Mouse (Mus musculus) neural tube, embryonic 14.5 days (tissue): ENCODE data around the gene Pou3f3. TPM values are rescaled to one million over a fixed set of nuclear protein-coding genes. Genes with fewer than 3 reads are reported as not detected.

Experiments
- ATAC-seq: fragments of 200-750 bp; cut with Nextera tagmentation; 2 replicates; pipeline ENCODE4 v1.8.0; 2017; ENCODE audit warnings: low read depth, mild to moderate bottlenecking, moderate TSS enrichment, moderate library complexity
- H3K27ac ChIP-seq: fragments of 300-500 bp; sonication (generic); 2 replicates; pipeline ENCODE4 v1.5.1; 2014; ENCODE audit warnings: low read depth, mild to moderate bottlenecking, control low read depth, low read length, moderate library complexity, mixed read lengths
- H3K27me3 ChIP-seq: fragments of 300-500 bp; sonication (generic); 2 replicates; pipeline ENCODE4 v1.6.1; 2014; ENCODE audit warnings: low read length; ENCODE audit not compliant: control insufficient read depth, insufficient read depth
- H3K36me3 ChIP-seq: fragments of 300-500 bp; sonication (generic); 2 replicates; pipeline ENCODE4 v1.6.1; 2014; ENCODE audit warnings: low read length, mixed read lengths; ENCODE audit not compliant: control insufficient read depth, insufficient read depth
- H3K4me1 ChIP-seq: fragments of 300-500 bp; sonication (generic); 2 replicates; pipeline ENCODE4 v1.6.1; 2014; ENCODE audit warnings: low read length; ENCODE audit not compliant: control insufficient read depth, insufficient read depth
- H3K4me2 ChIP-seq: fragments of 300-500 bp; sonication (generic); 2 replicates; pipeline ENCODE4 v1.6.1; 2014; ENCODE audit warnings: mild to moderate bottlenecking, low read depth, low read length, control low read depth
- H3K4me3 ChIP-seq: fragments of 300-500 bp; sonication (generic); 2 replicates; pipeline ENCODE4 v1.5.1; 2014; ENCODE audit warnings: low read depth, low read length, control low read depth, mixed read lengths
- H3K9ac ChIP-seq: fragments of 300-500 bp; sonication (generic); replicated peaks from 2 replicates; pipeline ENCODE4 v1.6.1; 2014; ENCODE audit warnings: low read depth, mild to moderate bottlenecking, control low read depth, low read length, mixed read lengths
- H3K9me3 ChIP-seq: fragments of 300-500 bp; sonication (generic); 2 replicates; pipeline ENCODE4 v1.6.1; 2016; ENCODE audit warnings: low read length; ENCODE audit not compliant: control insufficient read depth
- WGBS: fragments of 180-500 bp; shearing (Covaris S2); extraction: QIAGEN DNeasy Blood & Tissue Kit; methylation state at CpG from one replicate; pipeline ENCODE4 v1.1.7; 2014; 5-methylcytosine and 5-hydroxymethylcytosine counted together
- polyA plus RNA-seq: library from polyadenylated mRNA; unstranded; fragments of >200 nt; fragmentation: Nextera tagmentation; extraction: Ambion mirVana; gene quantifications from 2 replicates; pipeline ENCODE4 v1.2.1, GENCODE M21; 2014

Pou3f3 gene
- polyA plus RNA-seq: 10.4 and 11.0 TPM in 2 replicates

DNA sequence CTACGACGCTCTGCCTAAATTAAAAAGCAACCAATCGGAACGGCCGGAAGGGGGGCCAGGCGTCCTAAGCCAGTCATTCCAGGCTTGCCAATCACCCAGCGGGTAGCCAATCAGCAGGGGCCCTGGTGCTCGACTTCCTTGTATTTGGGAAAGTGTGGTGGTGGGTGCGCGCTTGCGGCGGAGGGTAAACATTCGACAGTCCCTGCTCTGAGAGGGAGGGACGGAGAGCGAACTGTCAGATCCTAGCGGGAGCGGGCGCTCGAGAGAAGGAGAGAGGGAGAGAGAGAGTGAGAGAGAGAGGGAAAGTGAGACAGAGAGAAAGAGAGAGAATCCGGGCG is at the start of gene Pou3f3:
Pou3f3 (plus strand) TSS at position 191 of the 338 bp plus-strand sequence.
- peaks cover 7% of the 10 kb centered on the region; the same call in 1 of the 2 replicates for H3K4me1 ChIP-seq
- H3K4me3 ChIP-seq: peak within 1 kb of the TSS; percentile 78
- no peaks in the 10 kb centered on the region for H3K9me3 ChIP-seq
- peak within 1 kb of the TSS; percentile 93 for H3K9ac ChIP-seq
- peak within 1 kb of the TSS; percentile 95 for H3K4me2 ChIP-seq
- H3K27me3 ChIP-seq: peaks cover 4% of the 10 kb centered on the region; the same call in 1 of the 2 replicates
- peak within 1 kb of the TSS; percentile 97 for H3K27ac ChIP-seq
- peak; percentile 87 for ATAC-seq
- under 1% methylated on average over 21 of the region's 21 CpGs for WGBS
- H3K36me3 ChIP-seq: no peaks in the 10 kb centered on the region; the same call in 1 of the 2 replicates

- Histone ChIP-seq H3K4me2 (no peak overlapping the region), H3K27ac (no peak overlapping the region), H3K4me1 (no peaks in the 10 kb centered on the region), H3K9ac (no peak overlapping the region), H3K4me3 (no peak overlapping the region), H3K9me3 (no peaks in the 10 kb centered on the region), H3K27me3 (no peaks in the 10 kb centered on the region), H3K36me3 (no peaks in the 10 kb centered on the region)
- WGBS: 84% methylated on average over 9 of the region's 9 CpGs
- ATAC-seq: no peak
These were observed 47.1 kb upstream of the Pou3f3 start for GRCm38 (mm10) chr1:42648366-42648935.

GRCm38 (mm10) chr1:42651461-42651860 is 44.1 kb upstream of the Pou3f3 start:
- Histone ChIP-seq H3K9me3 (no peaks in the 10 kb centered on the region), H3K9ac (no peak overlapping the region), H3K4me2 (no peak overlapping the region), H3K4me3 (no peak overlapping the region), H3K36me3 (no peaks in the 10 kb centered on the region), H3K27ac (no peak overlapping the region), H3K27me3 (no peaks in the 10 kb centered on the region), H3K4me1 (no peaks in the 10 kb centered on the region)
- ATAC-seq: no peak
- WGBS: 94% methylated on average over 15 of the region's 15 CpGs

DNA sequence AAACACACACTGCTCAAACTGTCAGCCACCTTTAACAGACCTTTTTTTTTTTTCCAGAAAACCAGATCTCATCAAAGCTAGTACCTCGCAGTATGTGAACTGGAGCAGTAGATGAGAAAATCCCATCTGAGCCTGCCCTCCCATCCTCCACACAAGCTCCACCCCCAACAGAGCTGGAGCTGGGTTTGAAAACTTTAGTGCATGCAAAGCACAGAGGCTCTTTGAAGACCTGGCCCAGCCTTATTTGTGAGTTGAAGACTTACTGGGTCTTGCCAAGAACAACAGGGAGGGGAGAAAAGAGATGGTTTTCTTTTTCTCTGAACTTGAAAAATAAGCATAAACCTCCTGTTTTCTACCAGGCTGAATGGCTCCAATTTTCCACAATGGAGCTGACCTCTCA is 28.0 kb upstream of the Pou3f3 start:
- H3K27me3 ChIP-seq: no peaks in the 10 kb centered on the region
- no peaks in the 10 kb centered on the region for H3K4me1 ChIP-seq
- no peak overlapping the region for H3K4me2 ChIP-seq
- ATAC-seq: no peak
- WGBS: 75% methylated on average over 1 of the region's 1 CpGs
- no peak overlapping the region for H3K27ac ChIP-seq
- no peak overlapping the region for H3K4me3 ChIP-seq
- H3K9me3 ChIP-seq: no peaks in the 10 kb centered on the region
- H3K9ac ChIP-seq: no peak overlapping the region
- no peaks in the 10 kb centered on the region for H3K36me3 ChIP-seq

DNA sequence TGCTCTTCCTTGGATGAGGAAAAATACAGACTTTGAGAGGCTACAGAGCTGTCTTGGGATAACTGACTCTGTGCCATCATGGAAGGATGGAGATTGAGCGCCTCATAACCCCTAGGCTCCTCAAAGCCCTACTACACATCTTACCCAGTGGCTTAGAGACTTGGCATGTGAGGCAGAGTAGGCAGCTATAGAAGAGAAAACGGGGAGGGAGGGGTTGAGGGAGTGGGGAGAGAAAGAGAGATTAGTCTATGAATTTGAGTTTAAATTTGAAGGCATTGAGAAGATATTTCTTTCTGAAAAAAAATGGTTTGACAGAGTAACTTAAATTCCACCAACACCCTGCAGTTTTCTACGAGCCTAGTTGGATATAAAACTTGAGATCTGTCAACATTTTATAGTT is 14.9 kb upstream of the Pou3f3 start:
- H3K4me2 ChIP-seq: no peak overlapping the region
- ATAC-seq: no peak
- H3K9me3 ChIP-seq: no peaks in the 10 kb centered on the region
- peaks cover 15% of the 10 kb centered on the region for H3K4me1 ChIP-seq
- no peak overlapping the region for H3K27ac ChIP-seq
- 83% methylated on average over 3 of the region's 3 CpGs for WGBS
- no peaks in the 10 kb centered on the region for H3K27me3 ChIP-seq
- H3K4me3 ChIP-seq: no peak overlapping the region
- H3K9ac ChIP-seq: no peak overlapping the region
- no peaks in the 10 kb centered on the region for H3K36me3 ChIP-seq

- no peak overlapping the region for H3K27ac ChIP-seq
- no peaks in the 10 kb centered on the region for H3K36me3 ChIP-seq
- H3K4me2 ChIP-seq: no peak overlapping the region
- WGBS: 63% methylated on average over 5 of the region's 5 CpGs
- H3K27me3 ChIP-seq: no peaks in the 10 kb centered on the region
- no peak overlapping the region for H3K9ac ChIP-seq
- H3K4me3 ChIP-seq: no peak overlapping the region
- H3K4me1 ChIP-seq: peaks cover 17% of the 10 kb centered on the region
- ATAC-seq: no peak
- H3K9me3 ChIP-seq: no peaks in the 10 kb centered on the region
These were observed 13.8 kb upstream of the Pou3f3 start for GRCm38 (mm10) chr1:42681762-42682161.

DNA sequence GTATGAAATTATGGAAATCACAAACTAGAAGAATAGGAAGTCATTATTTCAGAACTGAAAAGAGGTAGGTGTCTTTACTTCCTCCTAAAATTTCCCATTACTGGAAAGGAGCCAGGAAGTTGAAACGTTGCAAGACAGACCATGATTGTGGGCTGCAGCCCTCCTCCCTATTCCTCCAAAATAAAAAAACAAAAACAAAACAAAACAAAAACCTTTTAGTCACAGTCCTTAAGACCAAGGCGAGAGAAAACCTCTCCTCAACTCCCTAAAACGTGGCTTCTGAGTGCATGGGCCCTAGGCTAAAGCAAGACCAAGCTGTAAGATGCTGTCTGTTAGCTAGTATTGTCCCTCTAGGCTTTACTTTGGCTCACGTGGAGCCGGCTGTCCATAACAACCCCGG is 11.7 kb upstream of the Pou3f3 start:
- H3K9ac ChIP-seq: peak overlapping the region; percentile 90; the same call in 1 of the 2 replicates
- peak overlapping the region; percentile 95 for H3K4me2 ChIP-seq
- H3K27me3 ChIP-seq: no peaks in the 10 kb centered on the region
- no peaks in the 10 kb centered on the region for H3K9me3 ChIP-seq
- peaks cover 20% of the 10 kb centered on the region for H3K4me1 ChIP-seq
- H3K36me3 ChIP-seq: no peaks in the 10 kb centered on the region
- under 1% methylated on average over 6 of the region's 6 CpGs for WGBS
- peak overlapping the region; percentile 74 for H3K27ac ChIP-seq
- no peak for ATAC-seq
- peak overlapping the region; percentile 49 for H3K4me3 ChIP-seq

DNA sequence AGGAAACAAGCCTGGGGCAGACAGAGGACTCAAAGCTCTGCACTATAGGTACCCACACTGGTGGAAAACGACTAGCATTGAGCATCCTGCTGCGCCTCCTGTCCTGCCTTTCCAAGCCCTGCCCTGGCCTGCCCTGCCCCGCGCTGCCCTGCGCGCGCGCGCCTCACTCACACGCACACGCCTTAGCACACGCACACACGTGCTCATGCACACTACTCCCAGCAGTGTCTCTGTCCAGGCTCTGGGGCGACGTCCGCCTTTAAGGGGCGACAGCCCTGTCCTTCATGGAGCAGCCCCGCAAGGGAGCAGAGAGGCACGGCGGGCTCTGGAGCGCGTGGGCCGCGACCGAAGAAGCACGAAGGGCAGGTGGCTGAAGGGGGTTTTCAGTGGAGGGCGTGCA is 11.2 kb upstream of the Pou3f3 start:
- WGBS: under 1% methylated on average over 27 of the region's 27 CpGs
- no peaks in the 10 kb centered on the region for H3K27me3 ChIP-seq
- H3K36me3 ChIP-seq: no peaks in the 10 kb centered on the region
- H3K4me1 ChIP-seq: peaks cover 24% of the 10 kb centered on the region
- peak overlapping the region; percentile 90 for H3K9ac ChIP-seq
- H3K4me2 ChIP-seq: peak overlapping the region; percentile 95
- peak overlapping the region; percentile 49 for H3K4me3 ChIP-seq
- H3K9me3 ChIP-seq: no peaks in the 10 kb centered on the region
- H3K27ac ChIP-seq: peak overlapping the region; percentile 74
- peak; percentile 56; the same call in 1 of the 2 replicates for ATAC-seq

- 1% methylated on average over 20 of the region's 21 CpGs for WGBS
- peak overlapping the region; percentile 95 for H3K4me2 ChIP-seq
- no peaks in the 10 kb centered on the region for H3K36me3 ChIP-seq
- H3K27ac ChIP-seq: peak overlapping the region; percentile 74
- H3K4me3 ChIP-seq: peak overlapping the region; percentile 49
- H3K4me1 ChIP-seq: peaks cover 23% of the 10 kb centered on the region
- ATAC-seq: peak; percentile 54
- no peaks in the 10 kb centered on the region for H3K27me3 ChIP-seq
- no peaks in the 10 kb centered on the region for H3K9me3 ChIP-seq
- H3K9ac ChIP-seq: peak overlapping the region; percentile 90
These were observed 10.8 kb upstream of the Pou3f3 start for GRCm38 (mm10) chr1:42684783-42685182.
